Mouse (Mus musculus) left cerebral cortex, postnatal 14 days (tissue): ENCODE measurements at regions not wholly inside any gene's neighbourhood (a gene's known extent, or its start where the extent isn't known, plus 50 kb on each side); places are given as distances from the start of the nearest gene placed in this dataset.

Experiments
- DNase-seq, 2 experiments: peaks; one replicate each; pipeline ENCODE4 v3.0.0; 2021 to 2022; ENCODE audit warnings: low spot score in 2 of 2, mixed read lengths in 1 of 2
- intact Hi-C: fragments of 180-260 bp; cut with DNase I; formaldehyde crosslinking; loops from one replicate; pipeline ENCODE4 v1.15.1; 2025

GRCm38 (mm10) chr13:47842418-47842817, 418.6 kb upstream of the Id4 start:
- DNase-seq, result peak in 1 of 2 experiments; percentile 48
- intact Hi-C loops, result no loop called here

GRCm38 (mm10) chr13:47843011-47843410, 418.0 kb upstream of the Id4 start:
- intact Hi-C loops, result no loop called here
- DNase-seq, result no peak

GRCm38 (mm10) chr13:47843541-47844267, 417.3 kb upstream of the Id4 start:
- peak in 1 of 2 experiments; percentile 5 for DNase-seq
- intact Hi-C loops, result no loop called here

- intact Hi-C loops, result no loop called here
- no peak for DNase-seq
Measured at GRCm38 (mm10) chr13:47846713-47847112, 414.3 kb upstream of the Id4 start.

GRCm38 (mm10) chr13:47848371-47849188, 412.4 kb upstream of the Id4 start:
- intact Hi-C loops, result no loop called here
- peak; percentile 41 to 46 for DNase-seq

- no peak for DNase-seq
- intact Hi-C loops, result no loop called here
Measured at GRCm38 (mm10) chr13:47855422-47856108, 405.5 kb upstream of the Id4 start.

- no peak for DNase-seq
- intact Hi-C loops, result no loop called here
Measured at GRCm38 (mm10) chr13:47858946-47859345, 402.1 kb upstream of the Id4 start.

- intact Hi-C loops, result no loop called here
- no peak for DNase-seq
Measured at GRCm38 (mm10) chr13:47860316-47860715, 400.7 kb upstream of the Id4 start.

GRCm38 (mm10) chr13:47862896-47863295, 398.1 kb upstream of the Id4 start:
- DNase-seq, result no peak
- intact Hi-C loops, result no loop called here

GRCm38 (mm10) chr13:47868656-47869055, 392.4 kb upstream of the Id4 start:
- DNase-seq, result no peak
- intact Hi-C loops, result no loop called here

- intact Hi-C loops, result no loop called here
- no peak for DNase-seq
Measured at GRCm38 (mm10) chr13:47869670-47870532, 391.1 kb upstream of the Id4 start.

GRCm38 (mm10) chr13:47872645-47873044, 388.4 kb upstream of the Id4 start:
- no peak for DNase-seq
- intact Hi-C loops, result no loop called here

GRCm38 (mm10) chr13:47892569-47892968, 368.5 kb upstream of the Id4 start:
- intact Hi-C loops, result no loop called here
- no peak for DNase-seq

- intact Hi-C loops, result no loop called here
- no peak for DNase-seq
Measured at GRCm38 (mm10) chr13:47894331-47894730, 366.7 kb upstream of the Id4 start.

- intact Hi-C loops, result no loop called here
- DNase-seq, result peak; percentile 15 to 59
Measured at GRCm38 (mm10) chr13:47895256-47895655, 365.8 kb upstream of the Id4 start.

- no peak for DNase-seq
- intact Hi-C loops, result no loop called here
Measured at GRCm38 (mm10) chr13:47896646-47897045, 364.4 kb upstream of the Id4 start.

- intact Hi-C loops, result no loop called here
Measured at GRCm38 (mm10) chr13:47909851-47910530, 351.0 kb upstream of the Id4 start.

GRCm38 (mm10) chr13:47910531-47910910, 350.5 kb upstream of the Id4 start:
- no peak for DNase-seq

More at GRCm38 (mm10) chr13:47909851-47910530, 351.0 kb upstream of the Id4 start:
- peak in 1 of 2 experiments; percentile 9 for DNase-seq

GRCm38 (mm10) chr13:47916456-47916855, 344.6 kb upstream of the Id4 start:
- intact Hi-C loops, result no loop called here
- DNase-seq, result peak; percentile 66 to 77

More at GRCm38 (mm10) chr13:47910531-47910910, 350.5 kb upstream of the Id4 start:
- intact Hi-C loops, result no loop called here
